Mouse (Mus musculus) hindbrain, embryonic 13.5 days (tissue): ENCODE data around the gene Rad51c. TPM values are rescaled to one million over a fixed set of nuclear protein-coding genes. Genes with fewer than 3 reads are reported as not detected.

Experiments
- ATAC-seq: fragments of 200-750 bp; cut with Nextera tagmentation; 2 replicates; pipeline ENCODE4 v1.8.0; 2017; ENCODE audit warnings: moderate TSS enrichment; ENCODE audit not compliant: low FRiP score
- H3K27ac ChIP-seq: fragments of 300-500 bp; sonication (generic); 2 replicates; pipeline ENCODE4 v1.5.1; 2015; ENCODE audit warnings: inconsistent platforms, mild to moderate bottlenecking, moderate library complexity
- H3K27me3 ChIP-seq: fragments of 300-500 bp; sonication (generic); 2 replicates; pipeline ENCODE4 v1.6.1; 2015; ENCODE audit warnings: mild to moderate bottlenecking, inconsistent platforms
- H3K36me3 ChIP-seq: fragments of 300-500 bp; sonication (generic); 2 replicates; pipeline ENCODE4 v1.6.1; 2015; ENCODE audit warnings: mild to moderate bottlenecking, inconsistent platforms
- H3K4me1 ChIP-seq: fragments of 300-500 bp; sonication (generic); replicated peaks from 2 replicates; pipeline ENCODE4 v1.6.1; 2015; ENCODE audit warnings: inconsistent platforms
- H3K4me2 ChIP-seq: fragments of 300-500 bp; sonication (generic); 2 replicates; pipeline ENCODE4 v1.6.1; 2015; ENCODE audit warnings: inconsistent platforms, mild to moderate bottlenecking, moderate library complexity
- H3K4me3 ChIP-seq: fragments of 300-500 bp; sonication (generic); 2 replicates; pipeline ENCODE4 v1.5.1; 2015; ENCODE audit warnings: mild to moderate bottlenecking, inconsistent platforms
- H3K9ac ChIP-seq: fragments of 300-500 bp; sonication (generic); 2 replicates; pipeline ENCODE4 v1.6.1; 2015; ENCODE audit warnings: mild to moderate bottlenecking, inconsistent platforms
- H3K9me3 ChIP-seq: fragments of 300-500 bp; sonication (generic); 2 replicates; pipeline ENCODE4 v1.6.1; 2016; ENCODE audit warnings: inconsistent platforms
- WGBS: fragments of 180-500 bp; shearing (Covaris S2); methylation state at CpG from one replicate; pipeline ENCODE4 v1.1.7; 2015; 5-methylcytosine and 5-hydroxymethylcytosine counted together
- polyA plus RNA-seq: library from polyadenylated mRNA; unstranded; fragments of >200 nt; fragmentation: Nextera tagmentation; extraction: Ambion mirVana; gene quantifications from 2 replicates; pipeline ENCODE4 v1.2.1, GENCODE M21; 2015

The Rad51c gene
- polyA plus RNA-seq, 1 experiment from 2014 or later = 6.2 TPM

DNA sequence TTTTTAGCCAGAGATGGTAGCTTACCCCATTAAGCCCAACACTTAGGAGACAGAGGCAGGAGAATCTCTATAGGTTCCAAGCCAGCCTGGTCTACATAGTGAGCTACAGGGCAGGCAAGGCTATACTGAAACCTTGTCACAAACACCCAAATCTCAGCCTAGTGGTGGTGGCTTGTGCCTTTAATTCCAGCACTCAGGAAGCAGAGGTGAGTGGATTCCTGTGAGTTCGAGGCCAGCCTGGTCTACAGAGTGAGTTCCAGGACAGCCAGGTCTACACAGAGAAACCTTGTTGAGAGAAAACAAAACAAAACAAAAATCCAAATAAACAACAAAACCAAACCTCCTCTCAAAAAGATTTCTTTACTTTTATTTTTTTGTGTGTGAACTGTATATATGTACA is 49.9 kb downstream of the Rad51c start:
- no peak overlapping the region for H3K4me2 ChIP-seq

DNA sequence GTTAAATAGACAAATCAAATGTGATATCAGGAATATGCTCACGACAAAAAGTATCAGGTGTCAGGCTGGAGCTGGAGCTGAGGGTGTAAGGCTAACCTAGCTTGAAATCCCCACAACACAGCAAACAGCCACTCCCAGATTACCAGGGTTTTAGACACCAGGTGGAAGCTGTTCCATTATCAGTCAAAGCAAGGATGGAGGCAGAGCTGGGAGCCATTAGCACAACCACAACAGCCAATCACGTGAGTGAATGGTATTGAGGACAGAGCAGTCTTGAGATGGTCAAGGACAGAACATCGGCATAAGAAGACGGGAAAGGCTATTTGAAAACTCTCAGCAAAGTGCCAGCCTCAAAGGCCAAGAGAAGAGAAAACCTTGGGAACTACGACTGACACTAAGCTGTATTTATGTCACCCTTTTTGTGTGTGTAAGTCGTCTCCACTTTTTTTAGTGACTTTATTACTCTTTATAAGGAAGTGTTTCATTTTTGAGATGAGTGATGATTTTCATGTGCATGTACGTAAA is 51.0 kb downstream of the Rad51c start:
- 85% methylated on average over 7 of the region's 7 CpGs for WGBS
- no peak for ATAC-seq

More for the DNA sequence above, 49.9 kb downstream of the Rad51c start:
- Histone ChIP-seq H3K27me3 (no peaks in the 10 kb centered on the region), H3K9ac (no peak overlapping the region), H3K36me3 (peaks cover 14% of the 10 kb centered on the region), H3K9me3 (no peaks in the 10 kb centered on the region), H3K4me1 (peaks cover 23% of the 10 kb centered on the region), H3K4me3 (no peak overlapping the region), H3K27ac (no peak overlapping the region)
- 83% methylated on average over 1 of the region's 1 CpGs for WGBS
- ATAC-seq = no peak

More for the DNA sequence above, 51.0 kb downstream of the Rad51c start:
- no peak overlapping the region for H3K4me2 ChIP-seq
- H3K9me3 ChIP-seq = no peaks in the 10 kb centered on the region
- peaks cover 14% of the 10 kb centered on the region for H3K4me1 ChIP-seq
- H3K36me3 ChIP-seq = peaks cover 14% of the 10 kb centered on the region
- H3K27ac ChIP-seq = no peak overlapping the region
- no peaks in the 10 kb centered on the region for H3K27me3 ChIP-seq
- H3K4me3 ChIP-seq = no peak overlapping the region
- H3K9ac ChIP-seq = no peak overlapping the region

Other genes starting within 250 kb of the Rad51c start
- 22.6 and 22.9 TPM in 2 replicates for gene Ppm1e, start 45.9 kb downstream of the Rad51c start, polyA plus RNA-seq
- 1.00 and 1.0 TPM in 2 replicates for gene Tex14, start 111 bp upstream of the Rad51c start, polyA plus RNA-seq
- not detected in 2 replicates for gene Gm11492, start 161.7 kb upstream of the Rad51c start, polyA plus RNA-seq
- gene Sept4, start 163.9 kb upstream of the Rad51c start, polyA plus RNA-seq = 20.2 and 22.4 TPM in 2 replicates
- 60.4 and 60.7 TPM in 2 replicates for gene Mtmr4, start 187.2 kb upstream of the Rad51c start, polyA plus RNA-seq
- gene Hsf5, start 212.2 kb upstream of the Rad51c start, polyA plus RNA-seq = 0.51 and 0.63 TPM in 2 replicates